Mouse (Mus musculus) intestine, embryonic 16.5 days (tissue): Measurements from ENCODE around the gene Lrg1. TPM values are rescaled to one million over a fixed set of nuclear protein-coding genes. Genes with fewer than 3 reads are reported as not detected.
"Not testable (repeated sequence)": the region's sequence is repeated elsewhere in the genome, so short reads cannot be mapped to it uniquely, and the experiment has no call there.

Experiments
- ATAC-seq: fragments of 200-750 bp; cut with Nextera tagmentation; 2 replicates; pipeline ENCODE4 v1.8.0; 2017; ENCODE audit warnings: moderate TSS enrichment, moderate library complexity
- H3K27ac ChIP-seq: fragments of 300-500 bp; sonication (generic); 2 replicates; pipeline ENCODE4 v1.5.1; 2014; ENCODE audit warnings: mild to moderate bottlenecking, low read length
- H3K27me3 ChIP-seq: fragments of 300-500 bp; sonication (generic); replicated peaks from 2 replicates; pipeline ENCODE4 v1.6.1; 2014; ENCODE audit warnings: low read length, control low read depth, mixed read lengths; ENCODE audit not compliant: control insufficient read depth, insufficient read depth
- H3K36me3 ChIP-seq: fragments of 300-500 bp; sonication (generic); 2 replicates; pipeline ENCODE4 v1.6.1; 2014; ENCODE audit warnings: low read length, control low read depth; ENCODE audit not compliant: control insufficient read depth, insufficient read depth
- H3K4me1 ChIP-seq: fragments of 300-500 bp; sonication (generic); 2 replicates; pipeline ENCODE4 v1.6.1; 2014; ENCODE audit warnings: low read length, control low read depth, mixed read lengths; ENCODE audit not compliant: control insufficient read depth, insufficient read depth
- H3K4me2 ChIP-seq: fragments of 300-500 bp; sonication (generic); 2 replicates; pipeline ENCODE4 v1.6.1; 2014; ENCODE audit warnings: low read depth, low read length, control low read depth
- H3K4me3 ChIP-seq: fragments of 300-500 bp; sonication (generic); 2 replicates; pipeline ENCODE4 v1.5.1; 2014; ENCODE audit warnings: mild to moderate bottlenecking, low read length
- H3K9ac ChIP-seq: fragments of 300-500 bp; sonication (generic); 2 replicates; pipeline ENCODE4 v1.6.1; 2014; ENCODE audit warnings: low read depth, low read length
- H3K9me3 ChIP-seq: fragments of 300-500 bp; sonication (generic); 2 replicates; pipeline ENCODE4 v1.6.1; 2016; ENCODE audit warnings: low read length, control low read depth; ENCODE audit not compliant: control insufficient read depth
- WGBS: fragments of 180-500 bp; shearing (Covaris S2); extraction: QIAGEN DNeasy Blood & Tissue Kit; methylation state at CpG from one replicate; pipeline ENCODE4 v1.1.7; 2014; 5-methylcytosine and 5-hydroxymethylcytosine counted together
- polyA plus RNA-seq: library from polyadenylated mRNA; unstranded; fragments of >200 nt; fragmentation: Nextera tagmentation; extraction: Ambion mirVana; gene quantifications from 2 replicates; pipeline ENCODE4 v1.2.1, GENCODE M21; 2015

Gene Lrg1
- polyA plus RNA-seq, 1 experiment from 2014 or later, result 0.57 TPM

GRCm38 (mm10) chr17:56107736-56108135, 14.1 kb downstream of the Lrg1 start:
- H3K36me3 ChIP-seq, result no peaks in the 10 kb centered on the region
- peaks cover 8% of the 10 kb centered on the region; the same call in 1 of the 2 replicates for H3K4me1 ChIP-seq
- H3K4me3 ChIP-seq, result no peak overlapping the region
- H3K9me3 ChIP-seq, result no peaks in the 10 kb centered on the region
- H3K9ac ChIP-seq, result no peak overlapping the region
- no peaks in the 10 kb centered on the region for H3K27me3 ChIP-seq
- no peak overlapping the region for H3K4me2 ChIP-seq
- ATAC-seq, result no peak
- 76% methylated on average over 2 of the region's 2 CpGs for WGBS
- H3K27ac ChIP-seq, result no peak overlapping the region

GRCm38 (mm10) chr17:56106981-56107380, 14.8 kb downstream of the Lrg1 start:
- H3K9ac ChIP-seq, result no peak overlapping the region
- 68% methylated on average over 4 of the region's 4 CpGs for WGBS
- no peak for ATAC-seq

GRCm38 (mm10) chr17:56106436-56106835, 15.4 kb downstream of the Lrg1 start:
- H3K4me3 ChIP-seq, H3K9ac ChIP-seq, H3K27me3 ChIP-seq, H3K36me3 ChIP-seq, H3K4me2 ChIP-seq, ATAC-seq, H3K9me3 ChIP-seq, H3K27ac ChIP-seq, H3K4me1 ChIP-seq: not testable (repeated sequence)
- 94% methylated on average over 4 of the region's 4 CpGs for WGBS

More at GRCm38 (mm10) chr17:56106981-56107380, 14.8 kb downstream of the Lrg1 start:
- Histone ChIP-seq H3K9me3 (no peaks in the 10 kb centered on the region), H3K27ac (no peak overlapping the region), H3K4me2 (no peak overlapping the region), H3K4me3 (no peak overlapping the region), H3K27me3 (no peaks in the 10 kb centered on the region), H3K4me1 (peaks cover 8% of the 10 kb centered on the region; the same call in 1 of the 2 replicates), H3K36me3 (peaks cover 5% of the 10 kb centered on the region)

- H3K4me3 ChIP-seq, ATAC-seq, H3K27me3 ChIP-seq, H3K27ac ChIP-seq, H3K9me3 ChIP-seq, H3K4me2 ChIP-seq, H3K4me1 ChIP-seq, H3K36me3 ChIP-seq, H3K9ac ChIP-seq: not testable (repeated sequence)
- WGBS, result 85% methylated on average over 2 of the region's 5 CpGs
These were observed 17.0 kb downstream of the Lrg1 start for GRCm38 (mm10) chr17:56104821-56105220.

GRCm38 (mm10) chr17:56103465-56104285, 18.1 kb downstream of the Lrg1 start:
- WGBS, result 94% methylated on average over 8 of the region's 8 CpGs
- H3K4me2 ChIP-seq, result no peak overlapping the region
- H3K4me1 ChIP-seq, result peaks cover 2% of the 10 kb centered on the region; the same call in 1 of the 2 replicates
- H3K36me3 ChIP-seq, result peaks cover 8% of the 10 kb centered on the region
- no peak overlapping the region for H3K9ac ChIP-seq
- no peak for ATAC-seq
- H3K27ac ChIP-seq, result no peak overlapping the region
- H3K27me3 ChIP-seq, result no peaks in the 10 kb centered on the region
- H3K4me3 ChIP-seq, result no peak overlapping the region
- no peaks in the 10 kb centered on the region for H3K9me3 ChIP-seq

- H3K27ac ChIP-seq, result no peak overlapping the region
- H3K36me3 ChIP-seq, result peaks cover 12% of the 10 kb centered on the region
- no peak overlapping the region for H3K4me2 ChIP-seq
- 90% methylated on average over 9 of the region's 9 CpGs for WGBS
- H3K27me3 ChIP-seq, result no peaks in the 10 kb centered on the region
- H3K9ac ChIP-seq, result no peak overlapping the region
- ATAC-seq, result no peak
- no peak overlapping the region for H3K4me3 ChIP-seq
- no peaks in the 10 kb centered on the region for H3K4me1 ChIP-seq
- no peaks in the 10 kb centered on the region for H3K9me3 ChIP-seq
These were observed 18.9 kb downstream of the Lrg1 start for GRCm38 (mm10) chr17:56102927-56103326.

GRCm38 (mm10) chr17:56102158-56102557, 19.6 kb downstream of the Lrg1 start:
- no peaks in the 10 kb centered on the region for H3K4me1 ChIP-seq
- no peak overlapping the region for H3K4me2 ChIP-seq
- no peak overlapping the region for H3K4me3 ChIP-seq
- 93% methylated on average over 5 of the region's 5 CpGs for WGBS
- H3K27ac ChIP-seq, result no peak overlapping the region
- H3K9ac ChIP-seq, result no peak overlapping the region
- H3K9me3 ChIP-seq, result no peaks in the 10 kb centered on the region
- no peaks in the 10 kb centered on the region for H3K27me3 ChIP-seq
- no peak for ATAC-seq
- peaks cover 12% of the 10 kb centered on the region for H3K36me3 ChIP-seq

- no peak for ATAC-seq
- no peaks in the 10 kb centered on the region for H3K4me1 ChIP-seq
- H3K36me3 ChIP-seq, result peaks cover 12% of the 10 kb centered on the region
- no peaks in the 10 kb centered on the region for H3K27me3 ChIP-seq
- no peaks in the 10 kb centered on the region for H3K9me3 ChIP-seq
- H3K9ac ChIP-seq, result no peak overlapping the region
- H3K4me2 ChIP-seq, result no peak overlapping the region
- no peak overlapping the region for H3K4me3 ChIP-seq
- no peak overlapping the region for H3K27ac ChIP-seq
- WGBS, result 90% methylated on average over 3 of the region's 3 CpGs
These were observed 21.0 kb downstream of the Lrg1 start for GRCm38 (mm10) chr17:56100811-56101210.

- Histone ChIP-seq H3K27me3 (no peaks in the 10 kb centered on the region), H3K4me2 (no peak overlapping the region), H3K4me3 (no peak overlapping the region), H3K9ac (no peak overlapping the region), H3K4me1 (no peaks in the 10 kb centered on the region), H3K9me3 (no peaks in the 10 kb centered on the region), H3K27ac (no peak overlapping the region), H3K36me3 (peaks cover 12% of the 10 kb centered on the region)
- 92% methylated on average over 15 of the region's 15 CpGs for WGBS
- ATAC-seq, result no peak
These were observed 22.9 kb downstream of the Lrg1 start for GRCm38 (mm10) chr17:56098711-56099572.
